Mouse (Mus musculus) heart, embryonic 10.5 days (tissue): ENCODE measurements around the gene Etnk1. TPM values are rescaled to one million over a fixed set of nuclear protein-coding genes. Genes with fewer than 3 reads are reported as not detected.
"Not testable (repeated sequence)": the region's sequence is repeated elsewhere in the genome, so short reads cannot be mapped to it uniquely, and the experiment has no call there.

Experiments
- DNase-seq: peaks from one replicate; pipeline ENCODE4 v3.0.0-alpha.2; 2017; ENCODE audit warnings: low spot score
- H3K27ac ChIP-seq: fragments of 300-500 bp; sonication (generic); 2 replicates; pipeline ENCODE4 v1.5.1; 2016; ENCODE audit warnings: mild to moderate bottlenecking
- H3K27me3 ChIP-seq: fragments of 300-500 bp; sonication (generic); 2 replicates; pipeline ENCODE4 v1.6.1; 2016; ENCODE audit warnings: mild to moderate bottlenecking; ENCODE audit not compliant: poor library complexity, insufficient read depth, severe bottlenecking
- H3K36me3 ChIP-seq: fragments of 300-500 bp; sonication (generic); 2 replicates; pipeline ENCODE4 v1.6.1; 2016; ENCODE audit warnings: mild to moderate bottlenecking, moderate library complexity
- H3K4me1 ChIP-seq: fragments of 300-500 bp; sonication (generic); 2 replicates; pipeline ENCODE4 v1.6.1; 2016; ENCODE audit warnings: mild to moderate bottlenecking
- H3K4me3 ChIP-seq: fragments of 300-500 bp; sonication (generic); 2 replicates; pipeline ENCODE4 v1.5.1; 2016; ENCODE audit warnings: mild to moderate bottlenecking, moderate library complexity
- H3K9me3 ChIP-seq: fragments of 300-500 bp; sonication (generic); 2 replicates; pipeline ENCODE4 v1.6.1; 2016; ENCODE audit warnings: mild to moderate bottlenecking, moderate library complexity
- WGBS: fragments of 180-500 bp; shearing (Covaris S2); methylation state at CpG from one replicate; pipeline ENCODE4 v1.1.7; 2016; 5-methylcytosine and 5-hydroxymethylcytosine counted together
- polyA plus RNA-seq: library from polyadenylated mRNA; unstranded; fragments of >200 nt; fragmentation: Nextera tagmentation; extraction: Ambion mirVana; gene quantifications from 2 replicates; pipeline ENCODE4 v1.2.1, GENCODE M21; 2016

Gene Etnk1
- polyA plus RNA-seq, 1 experiment from 2014 or later, result 16.2 TPM

DNA sequence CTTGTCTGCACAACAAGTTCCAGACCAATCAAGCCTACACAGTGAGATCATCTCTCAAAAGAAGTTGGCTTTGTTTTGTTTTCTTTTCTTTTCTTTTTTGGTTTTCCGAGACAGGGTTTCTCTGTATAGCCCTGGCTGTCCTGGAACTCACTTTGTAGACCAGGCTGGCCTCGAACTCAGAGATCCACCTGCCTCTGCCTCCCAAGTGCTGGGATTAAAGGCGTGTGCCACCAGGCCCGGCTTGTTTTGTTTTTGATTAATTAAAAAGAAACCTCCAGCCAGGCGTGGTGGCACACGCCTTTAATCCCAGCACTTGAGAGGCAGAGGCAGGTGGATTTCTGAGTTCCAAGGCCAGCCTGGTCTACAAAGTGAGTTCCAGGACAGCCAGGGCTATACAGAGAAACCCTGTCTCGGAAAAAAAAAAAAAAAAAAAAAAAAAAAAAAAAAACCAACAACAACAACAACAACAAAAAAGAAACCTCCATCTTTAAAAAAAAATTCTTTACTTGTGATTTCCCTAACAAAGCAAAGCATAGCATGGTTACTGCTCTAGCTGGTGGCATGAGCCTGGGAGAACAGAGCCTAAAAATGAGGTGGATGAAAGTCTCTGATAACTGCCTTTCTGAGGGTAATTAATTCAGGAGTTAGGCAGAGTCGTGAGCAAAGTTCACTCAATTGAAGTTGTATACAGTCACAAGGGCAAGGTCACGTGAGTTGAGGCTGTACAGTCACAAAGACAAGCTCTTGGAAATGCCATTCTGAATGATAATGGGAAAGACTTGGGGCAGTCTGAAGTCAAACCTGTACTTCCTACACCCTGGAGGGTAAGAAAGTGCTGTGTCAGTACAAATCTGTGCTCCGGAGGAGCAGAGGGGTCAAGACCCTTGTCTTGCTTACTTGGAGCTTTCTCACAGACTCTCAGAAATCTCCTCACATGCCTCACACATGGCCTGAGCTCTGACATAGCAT, 25.1 kb upstream of the Etnk1 start:
- H3K9me3 ChIP-seq, DNase-seq, H3K36me3 ChIP-seq, H3K27ac ChIP-seq, H3K27me3 ChIP-seq, H3K4me3 ChIP-seq: not testable (repeated sequence)
- peaks cover 12% of the 10 kb centered on the region; the same call in 1 of the 2 replicates for H3K4me1 ChIP-seq
- 77% methylated on average over 10 of the region's 10 CpGs for WGBS

- WGBS, result 83% methylated on average over 4 of the region's 4 CpGs
- Histone ChIP-seq H3K36me3 (no peaks in the 10 kb centered on the region), H3K4me3 (no peak overlapping the region)
Observed at GRCm38 (mm10) chr6:143142861-143143260, 24.2 kb upstream of the Etnk1 start.

DNA sequence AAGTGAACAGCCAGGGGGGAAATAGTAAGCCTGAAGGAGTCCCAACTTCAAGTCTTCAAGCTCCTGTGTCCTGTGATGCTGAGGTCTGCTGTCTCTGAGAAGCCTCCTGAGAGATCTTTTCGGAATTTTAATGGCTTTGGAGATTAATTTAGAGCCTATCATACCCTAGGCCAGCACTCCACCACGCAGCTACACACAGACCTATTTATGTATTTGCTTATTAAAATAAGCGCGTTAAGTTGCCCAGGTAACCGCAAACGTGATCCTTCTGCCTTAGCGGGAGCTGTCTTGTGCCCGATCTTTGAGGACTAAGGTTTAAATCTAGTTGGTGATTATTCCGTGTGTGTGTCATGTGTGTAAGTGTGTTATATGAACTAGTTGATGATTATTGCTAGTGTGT, 23.7 kb upstream of the Etnk1 start:
- DNase-seq, result no peak
- peaks cover 6% of the 10 kb centered on the region; the same call in 1 of the 2 replicates for H3K4me1 ChIP-seq
- no peaks in the 10 kb centered on the region for H3K36me3 ChIP-seq
- 76% methylated on average over 9 of the region's 9 CpGs for WGBS
- H3K4me3 ChIP-seq, result peak overlapping the region; percentile 57
- no peaks in the 10 kb centered on the region for H3K27me3 ChIP-seq
- H3K27ac ChIP-seq, result no peak overlapping the region
- H3K9me3 ChIP-seq, result no peaks in the 10 kb centered on the region

More at GRCm38 (mm10) chr6:143142861-143143260, 24.2 kb upstream of the Etnk1 start:
- H3K9me3 ChIP-seq, result no peaks in the 10 kb centered on the region
- no peaks in the 10 kb centered on the region for H3K27me3 ChIP-seq
- H3K27ac ChIP-seq, result no peak overlapping the region
- peaks cover 6% of the 10 kb centered on the region; the same call in 1 of the 2 replicates for H3K4me1 ChIP-seq
- DNase-seq, result no peak

DNA sequence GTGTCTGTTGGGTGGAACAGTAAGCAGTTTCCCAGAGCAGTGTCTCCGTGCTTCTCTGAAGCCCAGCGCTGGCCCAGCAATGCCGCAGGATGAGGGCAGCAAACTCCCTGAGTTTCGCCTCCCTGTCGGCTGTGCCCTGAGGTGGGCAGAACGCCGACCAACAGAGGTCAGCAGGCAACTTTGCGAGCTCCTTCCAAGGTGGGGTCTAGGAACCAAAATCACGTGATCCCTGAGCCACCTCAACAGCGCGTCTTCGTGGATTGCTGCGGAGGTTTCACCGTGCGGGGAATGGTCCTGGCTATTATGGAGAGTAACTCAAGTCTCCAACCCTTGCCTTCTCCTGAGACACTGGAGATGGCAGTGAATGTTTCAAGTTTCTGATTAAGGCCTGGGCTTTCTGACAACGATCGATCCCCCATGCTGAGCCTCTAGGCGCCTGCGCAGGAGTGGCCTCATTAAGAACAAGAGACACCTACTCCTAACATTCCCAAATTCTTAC, 23.2 kb upstream of the Etnk1 start:
- Histone ChIP-seq H3K27ac (peak overlapping the region; percentile 81), H3K4me3 (peak overlapping the region; percentile 57), H3K4me1 (peaks cover 6% of the 10 kb centered on the region; the same call in 1 of the 2 replicates), H3K9me3 (no peaks in the 10 kb centered on the region), H3K27me3 (no peaks in the 10 kb centered on the region), H3K36me3 (no peaks in the 10 kb centered on the region)
- 12% methylated on average over 19 of the region's 19 CpGs for WGBS
- no peak for DNase-seq

DNA sequence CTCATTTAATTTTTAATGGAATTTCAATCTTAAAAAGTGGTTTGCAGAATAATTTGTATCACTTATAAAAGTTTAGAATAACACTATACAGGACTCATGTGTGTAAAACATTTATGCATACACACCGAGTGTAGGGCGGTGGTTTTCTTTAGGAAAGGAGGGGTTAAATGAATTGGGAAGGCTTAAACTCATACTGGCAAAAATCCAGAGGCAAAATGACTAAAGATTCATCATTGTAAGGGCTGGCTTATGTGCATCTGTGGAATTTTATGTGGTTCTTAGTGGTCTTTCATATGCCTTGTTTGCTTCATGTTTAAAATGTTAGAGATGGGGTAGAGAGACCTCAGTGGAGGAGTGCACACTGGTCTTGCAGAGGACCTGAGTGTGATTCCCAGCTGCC, 22.5 kb upstream of the Etnk1 start:
- 92% methylated on average over 2 of the region's 2 CpGs for WGBS
- DNase-seq, result no peak
- Histone ChIP-seq H3K9me3 (no peaks in the 10 kb centered on the region), H3K36me3 (no peaks in the 10 kb centered on the region), H3K4me1 (peaks cover 6% of the 10 kb centered on the region; the same call in 1 of the 2 replicates), H3K27ac (no peak overlapping the region), H3K27me3 (no peaks in the 10 kb centered on the region), H3K4me3 (no peak overlapping the region)

GRCm38 (mm10) chr6:143145051-143145450, 22.0 kb upstream of the Etnk1 start:
- Histone ChIP-seq H3K9me3 (no peaks in the 10 kb centered on the region), H3K27me3 (no peaks in the 10 kb centered on the region), H3K36me3 (no peaks in the 10 kb centered on the region)

GRCm38 (mm10) chr6:143146756-143147155, 20.3 kb upstream of the Etnk1 start:
- Histone ChIP-seq H3K27me3 (no peaks in the 10 kb centered on the region), H3K27ac (no peak overlapping the region), H3K9me3 (no peaks in the 10 kb centered on the region), H3K4me1 (peaks cover 8% of the 10 kb centered on the region; the same call in 1 of the 2 replicates), H3K4me3 (no peak overlapping the region), H3K36me3 (no peaks in the 10 kb centered on the region)
- 58% methylated on average over 8 of the region's 8 CpGs for WGBS
- DNase-seq, result no peak

More at GRCm38 (mm10) chr6:143145051-143145450, 22.0 kb upstream of the Etnk1 start:
- Histone ChIP-seq H3K4me1 (peaks cover 8% of the 10 kb centered on the region; the same call in 1 of the 2 replicates), H3K27ac (no peak overlapping the region), H3K4me3 (no peak overlapping the region)
- 79% methylated on average over 7 of the region's 7 CpGs for WGBS
- no peak for DNase-seq

DNA sequence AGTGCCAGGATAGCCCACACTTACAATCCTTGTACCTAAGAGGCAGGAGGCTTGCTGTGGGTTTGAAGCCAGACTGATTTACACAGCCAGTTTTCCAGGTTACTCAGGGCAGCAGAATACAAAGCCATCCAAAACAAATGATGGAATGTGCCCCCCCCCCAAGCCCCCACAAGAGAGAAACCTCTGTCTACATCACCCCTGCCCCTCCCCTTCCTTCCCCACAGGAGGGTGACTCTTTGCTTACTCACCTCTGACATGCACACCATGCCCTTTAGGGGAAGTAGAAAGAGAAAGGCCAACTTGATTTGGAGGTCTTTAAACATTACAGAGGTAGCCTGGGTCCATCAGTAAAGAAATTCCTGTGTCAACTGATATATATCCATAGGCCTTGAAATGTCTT, 18.2 kb upstream of the Etnk1 start:
- H3K36me3 ChIP-seq, result no peaks in the 10 kb centered on the region

DNA sequence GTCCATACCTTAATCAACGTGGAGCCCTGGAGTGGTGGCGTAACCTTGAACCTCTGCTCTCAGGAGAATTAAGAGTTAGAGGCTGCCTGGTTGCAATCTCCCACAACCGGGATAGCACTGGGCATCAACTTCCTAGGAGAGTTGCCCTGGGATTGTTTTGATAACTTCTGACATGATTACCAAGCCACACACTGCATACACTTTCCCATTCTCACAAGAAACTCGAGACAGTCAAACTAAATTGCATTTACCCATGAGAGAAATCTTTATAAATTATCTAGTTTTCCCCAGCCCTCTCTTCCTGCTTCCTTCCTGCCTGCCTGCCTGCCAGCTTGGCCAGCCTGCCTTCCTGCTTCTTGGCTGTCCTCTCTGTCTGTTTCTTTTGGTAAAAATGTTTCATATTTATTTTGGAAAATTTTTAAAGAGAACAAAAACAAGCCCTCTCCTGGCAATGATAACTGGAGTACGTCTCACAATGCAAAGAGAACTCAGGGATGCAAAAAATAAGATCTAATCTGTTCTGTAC, 17.2 kb upstream of the Etnk1 start:
- H3K9me3 ChIP-seq, result no peaks in the 10 kb centered on the region
- no peak for DNase-seq
- 48% methylated on average over 5 of the region's 5 CpGs for WGBS
- H3K4me3 ChIP-seq, result no peak overlapping the region
- H3K27me3 ChIP-seq, result no peaks in the 10 kb centered on the region
- H3K36me3 ChIP-seq, result no peaks in the 10 kb centered on the region
- 0 out of 2 replicates have a peak overlapping the region, but pooled peaks have one; percentile 3 for H3K27ac ChIP-seq
- H3K4me1 ChIP-seq, result 0 out of 2 replicates have a peak, but pooled peaks cover 3% of the 10 kb centered on the region

More for the DNA sequence above, 18.2 kb upstream of the Etnk1 start:
- Histone ChIP-seq H3K9me3 (no peaks in the 10 kb centered on the region), H3K4me1 (peaks cover 6% of the 10 kb centered on the region; the same call in 1 of the 2 replicates), H3K27me3 (no peaks in the 10 kb centered on the region), H3K4me3 (no peak overlapping the region), H3K27ac (no peak overlapping the region)
- DNase-seq, result no peak

GRCm38 (mm10) chr6:143151081-143151995, 15.7 kb upstream of the Etnk1 start:
- 73% methylated on average over 10 of the region's 10 CpGs for WGBS
- not testable (repeated sequence) for DNase-seq, H3K27ac ChIP-seq, H3K4me3 ChIP-seq, H3K27me3 ChIP-seq, H3K9me3 ChIP-seq, H3K4me1 ChIP-seq, H3K36me3 ChIP-seq

DNA sequence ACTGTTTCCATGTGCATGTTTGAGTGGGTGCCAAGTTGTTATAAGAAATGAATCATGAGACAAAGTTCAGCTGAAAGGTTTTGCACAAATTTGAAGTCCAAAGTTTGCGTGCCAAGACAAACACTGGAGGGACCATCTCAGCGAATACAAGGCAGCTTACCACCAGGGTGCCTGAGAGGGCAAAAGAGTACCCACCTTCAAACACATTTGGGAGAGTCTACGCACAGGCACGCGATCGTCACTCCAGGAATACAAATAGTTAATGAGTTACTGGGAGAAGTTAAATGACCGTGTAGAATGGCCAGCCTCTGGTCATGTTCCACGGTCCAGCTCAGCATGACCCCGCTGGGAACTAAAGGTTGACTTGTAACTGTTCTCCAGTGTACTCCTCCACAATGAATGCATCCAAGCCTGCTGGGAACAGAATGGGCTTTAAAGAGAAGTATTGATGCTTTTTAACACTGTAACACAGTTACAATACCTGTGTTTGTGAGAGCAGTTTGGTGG, 14.6 kb upstream of the Etnk1 start:
- H3K36me3 ChIP-seq, result no peaks in the 10 kb centered on the region
- H3K9me3 ChIP-seq, result no peaks in the 10 kb centered on the region
- H3K27me3 ChIP-seq, result no peaks in the 10 kb centered on the region
- H3K4me3 ChIP-seq, result no peak overlapping the region
- 77% methylated on average over 9 of the region's 9 CpGs for WGBS
- 0 out of 2 replicates have a peak, but pooled peaks cover 3% of the 10 kb centered on the region for H3K4me1 ChIP-seq
- no peak overlapping the region for H3K27ac ChIP-seq
- no peak for DNase-seq

DNA sequence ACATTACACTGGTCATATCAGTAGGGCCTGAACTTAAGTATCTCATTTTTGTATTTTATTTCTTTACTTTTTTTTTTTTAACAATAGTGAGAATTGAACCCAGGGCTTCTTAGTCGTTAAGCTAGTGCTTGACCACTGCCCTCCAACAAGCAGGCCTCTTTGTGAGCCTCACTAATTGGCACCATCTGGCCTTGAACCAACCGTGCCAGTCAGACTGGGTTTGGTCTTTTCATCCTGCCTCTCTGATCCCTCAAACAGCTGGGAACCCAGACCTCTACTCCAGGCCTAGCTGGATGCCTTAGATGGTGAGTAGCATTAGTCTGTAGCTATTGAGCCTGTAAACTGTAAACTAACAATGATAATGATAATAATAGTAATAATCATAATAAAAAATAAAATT, 13.9 kb upstream of the Etnk1 start:
- no peak for DNase-seq
- no peaks in the 10 kb centered on the region for H3K36me3 ChIP-seq
- no peaks in the 10 kb centered on the region for H3K9me3 ChIP-seq
- H3K4me1 ChIP-seq, result 0 out of 2 replicates have a peak, but pooled peaks cover 3% of the 10 kb centered on the region
- no peak overlapping the region for H3K27ac ChIP-seq
- H3K4me3 ChIP-seq, result no peak overlapping the region
- WGBS, result 66% methylated on average over 2 of the region's 2 CpGs
- no peaks in the 10 kb centered on the region for H3K27me3 ChIP-seq
